Mouse (Mus musculus): ENCODE results near the gene Nutf2-ps1. TPM values are rescaled to one million over a fixed set of nuclear protein-coding genes. Genes with fewer than 3 reads are reported as not detected.

The Nutf2-ps1 gene
- polyA plus RNA-seq, 1 experiment from 2014 or later: 218 TPM

- H3K9ac ChIP-seq: no peak overlapping the region
- no peaks in the 10 kb centered on the region for H3K27me3 ChIP-seq
- ATAC-seq (ENCODE audit: low FRiP score, low read depth): no peak
- H3K4me3 ChIP-seq: no peak overlapping the region
- WGBS: 56% methylated on average over 11 of the region's 11 CpGs
- H3K27ac ChIP-seq (replicated peaks): no peak overlapping the region
- H3K4me1 ChIP-seq (replicated peaks): peaks cover 4% of the 10 kb centered on the region
- no peak overlapping the region for H3K4me2 ChIP-seq
- no peaks in the 10 kb centered on the region for H3K9me3 ChIP-seq
- H3K36me3 ChIP-seq: no peaks in the 10 kb centered on the region
These were observed 11.7 kb downstream of the Nutf2-ps1 start for GRCm38 (mm10) chr19:53577025-53577800.

- Histone ChIP-seq H3K27me3 (no peaks in the 10 kb centered on the region), H3K4me1 (replicated peaks) (peaks cover 4% of the 10 kb centered on the region), H3K9me3 (no peaks in the 10 kb centered on the region), H3K36me3 (no peaks in the 10 kb centered on the region), H3K27ac (replicated peaks) (no peak overlapping the region), H3K4me2 (no peak overlapping the region), H3K4me3 (no peak overlapping the region), H3K9ac (no peak overlapping the region)
- WGBS: 88% methylated on average over 7 of the region's 7 CpGs
- no peak for ATAC-seq (ENCODE audit: low FRiP score, low read depth)
These were observed 12.8 kb downstream of the Nutf2-ps1 start for GRCm38 (mm10) chr19:53576061-53576460.

DNA sequence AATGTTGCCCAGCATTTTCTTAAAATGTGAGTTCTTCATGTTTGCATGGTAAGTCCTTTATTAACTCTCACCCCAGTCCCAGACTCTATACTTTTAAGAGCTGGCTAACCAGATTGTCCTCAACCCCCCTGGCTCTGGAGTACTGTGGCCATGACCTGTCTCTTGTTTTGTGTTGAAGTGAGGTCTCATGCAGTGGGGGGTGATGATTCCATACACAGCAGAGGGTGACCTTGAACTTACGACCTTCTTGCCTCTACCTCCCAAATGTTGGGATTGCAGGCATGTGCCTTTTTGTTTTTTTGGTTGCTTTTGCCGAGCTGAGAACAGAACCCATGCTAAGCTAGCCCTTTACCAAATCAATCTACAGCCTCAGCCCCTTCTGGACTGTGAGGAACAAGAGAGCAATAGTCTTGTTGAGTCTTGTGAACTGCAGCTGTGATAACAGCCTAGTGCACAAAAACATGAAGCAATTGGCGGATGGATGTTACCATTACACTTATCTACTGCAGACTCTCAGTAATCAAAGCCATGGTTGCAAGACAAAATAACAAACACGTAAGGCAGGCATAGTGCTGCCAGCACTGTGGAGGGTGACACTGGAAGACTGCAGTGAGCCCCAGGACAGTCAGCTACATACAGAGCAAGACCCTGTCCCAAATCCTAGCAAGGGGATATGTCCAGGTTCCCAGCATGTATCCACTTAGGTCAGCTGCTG lies 13.4 kb downstream of the Nutf2-ps1 start:
- Histone ChIP-seq H3K27me3 (no peaks in the 10 kb centered on the region), H3K4me1 (replicated peaks) (peaks cover 4% of the 10 kb centered on the region), H3K4me3 (no peak overlapping the region), H3K27ac (replicated peaks) (no peak overlapping the region), H3K4me2 (no peak overlapping the region), H3K9me3 (no peaks in the 10 kb centered on the region), H3K9ac (no peak overlapping the region), H3K36me3 (no peaks in the 10 kb centered on the region)
- 83% methylated on average over 4 of the region's 4 CpGs for WGBS
- ATAC-seq (ENCODE audit: low FRiP score, low read depth): no peak

DNA sequence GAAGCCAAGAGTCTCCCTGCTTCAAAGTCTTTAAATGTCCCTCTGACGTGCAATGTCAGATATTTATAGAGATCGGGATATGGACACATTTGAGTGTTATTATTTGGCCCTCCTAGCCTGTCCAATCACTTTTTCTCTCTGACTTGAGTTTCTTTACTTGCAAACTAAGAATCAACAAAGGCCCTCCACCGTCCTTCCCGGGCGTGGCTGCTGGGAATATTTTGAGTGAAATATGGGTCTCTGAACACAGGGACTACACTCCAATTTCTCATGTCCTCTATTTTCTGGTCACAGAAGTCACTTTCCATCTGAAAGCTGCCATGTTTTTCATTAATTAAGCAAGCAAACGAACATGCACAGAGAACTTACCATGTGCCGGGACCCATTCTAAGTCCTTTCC lies 14.3 kb downstream of the Nutf2-ps1 start:
- 88% methylated on average over 7 of the region's 7 CpGs for WGBS
- H3K4me3 ChIP-seq: no peak overlapping the region
- no peak overlapping the region for H3K9ac ChIP-seq
- no peaks in the 10 kb centered on the region for H3K9me3 ChIP-seq
- H3K4me2 ChIP-seq: no peak overlapping the region
- ATAC-seq (ENCODE audit: low FRiP score, low read depth): no peak
- H3K27me3 ChIP-seq: no peaks in the 10 kb centered on the region
- H3K36me3 ChIP-seq: no peaks in the 10 kb centered on the region
- no peak overlapping the region for H3K27ac ChIP-seq (replicated peaks)
- H3K4me1 ChIP-seq (replicated peaks): peaks cover 4% of the 10 kb centered on the region

- no peak for ATAC-seq (ENCODE audit: low FRiP score, low read depth)
- H3K36me3 ChIP-seq: no peaks in the 10 kb centered on the region
- H3K4me1 ChIP-seq (replicated peaks): peaks cover 4% of the 10 kb centered on the region
- WGBS: 54% methylated on average over 8 of the region's 8 CpGs
- H3K27ac ChIP-seq (replicated peaks): no peak overlapping the region
- H3K27me3 ChIP-seq: no peaks in the 10 kb centered on the region
- H3K9me3 ChIP-seq: no peaks in the 10 kb centered on the region
- H3K4me2 ChIP-seq: no peak overlapping the region
- no peak overlapping the region for H3K4me3 ChIP-seq
- no peak overlapping the region for H3K9ac ChIP-seq
These were observed 14.7 kb downstream of the Nutf2-ps1 start for GRCm38 (mm10) chr19:53574131-53574530.

DNA sequence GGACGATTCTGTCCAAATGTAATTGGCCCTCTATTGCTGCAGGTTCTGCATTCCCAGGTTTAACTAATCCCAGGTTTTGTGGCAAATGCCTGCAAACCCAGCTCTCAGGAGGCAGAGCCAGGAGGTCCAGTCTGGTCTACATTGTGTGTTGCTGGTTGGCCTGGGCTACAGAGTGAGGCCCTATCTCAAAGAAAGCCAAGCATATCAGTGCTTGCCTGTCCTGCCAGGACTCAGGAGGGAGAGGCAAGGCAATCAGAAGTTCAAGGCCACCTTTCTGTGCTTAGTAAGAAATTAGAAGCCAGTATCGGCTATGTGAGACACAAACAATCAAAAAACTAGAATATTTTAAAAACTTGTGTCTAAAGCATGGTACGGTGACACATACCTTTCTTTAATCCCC lies 15.7 kb downstream of the Nutf2-ps1 start:
- Histone ChIP-seq H3K27ac (replicated peaks) (no peak overlapping the region), H3K27me3 (no peaks in the 10 kb centered on the region), H3K9me3 (no peaks in the 10 kb centered on the region), H3K4me2 (no peak overlapping the region), H3K36me3 (no peaks in the 10 kb centered on the region), H3K9ac (no peak overlapping the region), H3K4me3 (no peak overlapping the region), H3K4me1 (replicated peaks) (no peaks in the 10 kb centered on the region)
- no peak for ATAC-seq (ENCODE audit: low FRiP score, low read depth)
- 90% methylated on average over 3 of the region's 3 CpGs for WGBS

DNA sequence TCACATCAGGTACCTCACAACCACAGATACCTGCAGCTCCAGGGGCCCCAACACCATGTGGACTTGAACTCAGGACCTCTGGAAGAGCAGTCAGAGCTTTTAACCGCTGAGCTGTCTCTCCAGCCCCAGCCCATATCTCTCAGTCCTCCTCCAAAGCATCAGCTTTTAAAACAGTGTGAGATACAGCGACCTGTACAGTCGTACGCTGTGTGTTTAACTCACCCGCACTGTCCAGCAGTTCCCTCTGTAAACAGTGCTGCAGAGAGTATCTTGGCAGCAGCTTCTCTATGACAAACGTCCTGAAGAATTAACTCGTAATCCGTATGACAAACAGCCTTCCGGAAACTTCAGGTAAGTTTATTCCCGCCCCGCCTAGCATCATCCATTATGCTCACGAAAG lies 16.3 kb downstream of the Nutf2-ps1 start:
- no peak overlapping the region for H3K9ac ChIP-seq
- no peaks in the 10 kb centered on the region for H3K9me3 ChIP-seq
- H3K27me3 ChIP-seq: no peaks in the 10 kb centered on the region
- 90% methylated on average over 12 of the region's 12 CpGs for WGBS
- no peak overlapping the region for H3K4me2 ChIP-seq
- H3K4me1 ChIP-seq (replicated peaks): no peaks in the 10 kb centered on the region
- no peak for ATAC-seq (ENCODE audit: low FRiP score, low read depth)
- H3K36me3 ChIP-seq: no peaks in the 10 kb centered on the region
- no peak overlapping the region for H3K27ac ChIP-seq (replicated peaks)
- no peak overlapping the region for H3K4me3 ChIP-seq

GRCm38 (mm10) chr19:53571501-53572428 lies 17.1 kb downstream of the Nutf2-ps1 start:
- no peak for ATAC-seq (ENCODE audit: low FRiP score, low read depth)
- H3K4me1 ChIP-seq (replicated peaks): no peaks in the 10 kb centered on the region
- H3K27me3 ChIP-seq: no peaks in the 10 kb centered on the region
- no peak overlapping the region for H3K4me3 ChIP-seq
- H3K9ac ChIP-seq: no peak overlapping the region
- 83% methylated on average over 18 of the region's 18 CpGs for WGBS
- H3K36me3 ChIP-seq: no peaks in the 10 kb centered on the region
- no peak overlapping the region for H3K4me2 ChIP-seq
- no peak overlapping the region for H3K27ac ChIP-seq (replicated peaks)
- H3K9me3 ChIP-seq: no peaks in the 10 kb centered on the region

GRCm38 (mm10) chr19:53571056-53571455 lies 17.8 kb downstream of the Nutf2-ps1 start:
- no peak for ATAC-seq (ENCODE audit: low FRiP score, low read depth)
- no peak overlapping the region for H3K4me3 ChIP-seq
- no peak overlapping the region for H3K4me2 ChIP-seq
- no peaks in the 10 kb centered on the region for H3K9me3 ChIP-seq
- H3K27ac ChIP-seq (replicated peaks): no peak overlapping the region
- H3K4me1 ChIP-seq (replicated peaks): no peaks in the 10 kb centered on the region
- H3K36me3 ChIP-seq: no peaks in the 10 kb centered on the region
- no peak overlapping the region for H3K9ac ChIP-seq
- WGBS: 96% methylated on average over 4 of the region's 4 CpGs
- H3K27me3 ChIP-seq: no peaks in the 10 kb centered on the region

GRCm38 (mm10) chr19:53568553-53568952 lies 20.3 kb downstream of the Nutf2-ps1 start:
- H3K9me3 ChIP-seq: no peaks in the 10 kb centered on the region
- no peak overlapping the region for H3K4me2 ChIP-seq
- no peak overlapping the region for H3K9ac ChIP-seq
- H3K4me3 ChIP-seq: no peak overlapping the region
- no peaks in the 10 kb centered on the region for H3K36me3 ChIP-seq
- H3K27ac ChIP-seq (replicated peaks): no peak overlapping the region
- no peaks in the 10 kb centered on the region for H3K27me3 ChIP-seq
- no peaks in the 10 kb centered on the region for H3K4me1 ChIP-seq (replicated peaks)
- ATAC-seq (ENCODE audit: low FRiP score, low read depth): no peak
- WGBS: 87% methylated on average over 3 of the region's 3 CpGs

DNA sequence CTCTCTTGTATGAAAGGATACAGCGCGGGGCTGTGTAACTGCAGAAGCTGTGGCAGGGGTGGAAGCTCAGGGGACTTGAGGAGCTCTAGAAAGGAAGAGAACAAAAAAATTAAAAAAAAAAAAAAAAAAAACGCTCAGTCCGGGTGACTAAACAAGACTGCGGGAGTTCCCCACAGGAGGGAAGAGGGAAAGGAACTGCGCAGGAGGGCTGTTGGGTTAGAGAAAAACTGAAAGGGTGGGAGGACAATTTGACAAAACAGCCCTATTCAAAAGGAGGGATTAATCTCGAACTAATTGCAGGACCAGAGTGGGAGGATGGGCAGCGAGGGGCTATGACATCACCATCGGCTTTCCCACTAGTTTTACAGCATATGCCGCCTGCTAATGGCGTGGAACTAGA lies 21.0 kb downstream of the Nutf2-ps1 start:
- H3K36me3 ChIP-seq: no peaks in the 10 kb centered on the region
- no peak overlapping the region for H3K27ac ChIP-seq (replicated peaks)
- H3K9ac ChIP-seq: no peak overlapping the region
- H3K9me3 ChIP-seq: no peaks in the 10 kb centered on the region
- 19% methylated on average over 11 of the region's 11 CpGs for WGBS
- no peaks in the 10 kb centered on the region for H3K27me3 ChIP-seq
- H3K4me3 ChIP-seq: peak overlapping the region; percentile 12; the same call in 1 of the 2 replicates
- H3K4me1 ChIP-seq (replicated peaks): no peaks in the 10 kb centered on the region
- H3K4me2 ChIP-seq: peak overlapping the region; percentile 43
- ATAC-seq (ENCODE audit: low FRiP score, low read depth): no peak
